Mouse (Mus musculus) c-Kit-positive CD71-positive TER-119-negative erythroid progenitor cells, embryonic 14.5 days (primary cell): ENCODE measurements around the gene Vangl1.

ENCODE experiments used
- DNase-seq: peaks from one replicate; pipeline ENCODE4 v3.0.0-alpha.2; 2013; ENCODE audit warnings: low read depth

The Vangl1 gene

GRCm38 (mm10) chr3:102198446-102198845, 6.0 kb downstream of the Vangl1 start:
- no peak for DNase-seq

GRCm38 (mm10) chr3:102197746-102198145, 6.7 kb downstream of the Vangl1 start:
- DNase-seq: no peak

GRCm38 (mm10) chr3:102197152-102197551, 7.3 kb downstream of the Vangl1 start:
- DNase-seq: no peak

- DNase-seq: no peak
These were observed 8.3 kb downstream of the Vangl1 start for GRCm38 (mm10) chr3:102196166-102196565.

- no peak for DNase-seq
These were observed 8.7 kb downstream of the Vangl1 start for GRCm38 (mm10) chr3:102195762-102196161.

GRCm38 (mm10) chr3:102194291-102195051, 10.0 kb downstream of the Vangl1 start:
- DNase-seq: no peak

- DNase-seq: no peak
These were observed 10.8 kb downstream of the Vangl1 start for GRCm38 (mm10) chr3:102193488-102194290.

DNA sequence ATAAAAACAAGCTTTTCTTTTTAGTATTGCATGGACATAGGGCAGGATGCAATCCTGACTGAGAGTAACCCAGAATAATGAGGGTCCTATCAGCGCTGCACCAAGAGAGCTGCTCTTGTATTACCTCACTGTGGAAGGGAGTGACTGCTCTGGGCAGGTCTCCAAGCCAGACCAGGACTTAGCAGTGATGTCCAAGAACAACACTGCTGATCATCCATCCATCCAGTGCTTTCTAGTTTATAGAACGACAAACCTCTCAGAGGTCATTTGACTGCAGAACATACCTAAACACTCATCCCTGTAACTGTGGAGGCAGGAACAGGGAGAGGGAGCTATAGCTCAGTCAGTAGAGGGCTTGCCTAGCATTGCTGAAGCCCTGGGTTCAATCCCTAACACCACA, 11.9 kb downstream of the Vangl1 start:
- DNase-seq: no peak

DNA sequence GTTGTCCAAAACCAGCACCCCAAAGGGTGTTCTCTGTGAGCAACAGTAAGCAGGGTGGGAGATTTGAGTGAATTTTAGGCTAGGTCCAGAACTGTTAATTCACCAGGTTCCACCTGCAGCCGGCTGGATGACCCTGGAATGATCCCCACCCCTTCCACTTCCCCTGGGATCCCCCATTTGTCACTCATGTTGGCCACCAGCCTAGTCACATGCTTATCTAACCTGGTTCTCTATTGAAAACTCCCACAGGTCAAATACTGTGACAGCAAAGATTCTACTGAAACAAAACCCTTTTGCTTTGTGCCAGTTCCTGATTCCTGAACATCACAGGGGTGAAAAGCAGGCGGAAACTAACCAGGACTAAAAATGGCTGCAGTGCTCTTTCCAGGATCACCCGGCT, 12.9 kb downstream of the Vangl1 start:
- no peak for DNase-seq

- DNase-seq: no peak
These were observed 13.9 kb downstream of the Vangl1 start for GRCm38 (mm10) chr3:102190642-102191041.

- no peak for DNase-seq
These were observed 14.5 kb downstream of the Vangl1 start for GRCm38 (mm10) chr3:102190015-102190414.

GRCm38 (mm10) chr3:102188972-102189371, 15.5 kb downstream of the Vangl1 start:
- no peak for DNase-seq

DNA sequence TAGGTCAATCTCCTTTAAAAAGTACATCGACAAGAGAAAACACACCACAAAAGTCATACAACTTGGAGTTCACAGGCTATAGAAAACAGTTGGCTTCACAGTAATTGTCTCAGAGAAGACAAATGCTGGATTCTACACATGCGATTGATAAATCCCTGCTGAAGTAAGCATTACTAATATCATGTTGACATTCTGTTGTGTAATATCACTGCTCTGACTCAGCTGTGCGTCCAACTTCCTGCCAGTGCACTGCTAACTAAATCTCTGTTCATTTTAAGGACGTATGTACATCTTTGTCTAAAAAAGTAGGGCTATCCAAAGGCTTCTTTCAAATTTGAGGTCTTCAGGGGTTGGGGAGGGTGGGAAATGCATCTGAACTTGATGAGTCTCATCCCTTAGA, 17.1 kb downstream of the Vangl1 start:
- no peak for DNase-seq

- no peak for DNase-seq
These were observed 19.8 kb downstream of the Vangl1 start for GRCm38 (mm10) chr3:102184721-102185120.

DNA sequence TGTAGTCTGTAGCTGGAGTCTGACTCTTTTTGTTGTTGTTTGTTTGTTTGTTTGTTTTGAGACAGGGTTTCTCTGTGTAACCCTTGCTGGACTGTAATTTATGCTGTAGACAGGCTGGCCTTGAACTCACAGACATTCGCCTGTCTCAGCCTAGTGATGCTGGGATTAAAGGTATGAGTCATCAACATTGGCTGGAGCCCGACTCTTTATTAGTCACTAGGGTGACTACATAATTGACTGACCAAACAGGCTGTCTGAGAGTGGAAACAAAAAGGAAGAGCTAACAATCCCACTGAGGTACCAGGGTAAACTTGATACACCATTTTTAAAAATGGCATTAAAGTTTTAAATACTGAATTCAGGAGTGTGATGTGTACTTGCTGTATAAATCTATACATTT, 21.9 kb downstream of the Vangl1 start:
- DNase-seq: no peak

GRCm38 (mm10) chr3:102181191-102181590, 23.3 kb downstream of the Vangl1 start:
- DNase-seq: no peak

DNA sequence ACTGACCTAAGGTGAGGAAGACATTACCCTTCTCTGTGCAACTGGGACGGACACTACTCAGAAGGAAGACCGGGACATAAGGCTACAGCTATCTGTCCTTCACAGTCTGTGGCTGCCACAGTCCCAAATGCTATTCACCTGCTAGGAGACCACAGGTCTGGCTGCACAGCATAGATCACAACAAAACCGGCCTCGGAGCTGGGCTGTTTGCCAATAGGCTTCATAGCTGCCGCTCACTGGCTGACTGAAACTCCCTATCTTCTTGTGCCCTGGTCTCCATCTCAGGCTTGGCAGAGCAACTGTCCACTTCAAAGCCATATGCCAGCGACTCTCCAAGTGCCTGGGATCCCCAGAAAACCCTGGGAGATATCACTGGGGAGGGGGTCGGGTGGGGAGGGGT, 23.7 kb downstream of the Vangl1 start:
- DNase-seq: no peak

DNA sequence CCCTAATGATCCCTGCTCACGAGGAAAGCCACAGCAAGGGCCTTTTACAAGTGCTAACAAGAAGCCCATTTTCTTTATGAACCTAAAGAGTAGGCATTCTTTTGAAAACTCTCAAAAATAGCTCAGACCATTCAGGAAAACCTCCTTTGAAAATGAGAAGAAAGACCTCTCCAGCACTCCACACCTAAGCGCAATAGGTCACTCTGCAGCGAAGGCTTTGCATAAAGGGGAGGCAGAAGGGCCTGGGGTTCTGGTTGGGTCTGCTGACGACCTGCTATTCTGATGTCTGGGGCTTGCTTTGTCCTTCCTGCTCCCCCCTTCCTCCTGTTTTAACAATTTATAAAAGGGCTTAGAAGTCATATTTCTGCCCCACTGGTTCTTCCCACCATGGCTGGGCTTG, 24.6 kb downstream of the Vangl1 start:
- no peak for DNase-seq

- DNase-seq: no peak
These were observed 26.5 kb downstream of the Vangl1 start for GRCm38 (mm10) chr3:102177837-102178615.

DNA sequence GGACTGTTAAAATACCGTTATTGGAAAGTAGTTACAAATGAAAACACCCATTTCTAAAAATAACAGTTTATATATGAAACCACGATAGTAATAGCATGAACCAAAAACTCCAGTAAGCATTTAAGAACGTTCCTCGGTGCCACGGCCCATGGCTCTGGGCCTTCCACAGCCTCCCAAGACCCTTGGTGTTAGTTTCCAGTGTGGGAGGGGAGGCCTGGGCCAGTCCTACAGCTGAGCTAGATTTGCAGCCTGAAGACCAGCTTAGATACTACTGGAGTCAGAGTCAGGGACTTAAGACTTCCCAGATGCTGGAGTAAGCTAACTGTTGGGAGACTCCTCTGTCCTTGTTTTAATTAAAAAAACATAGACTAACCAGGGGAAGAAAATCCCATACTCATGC, 28.4 kb downstream of the Vangl1 start:
- DNase-seq: no peak

GRCm38 (mm10) chr3:102175701-102176100, 28.8 kb downstream of the Vangl1 start:
- DNase-seq: no peak

DNA sequence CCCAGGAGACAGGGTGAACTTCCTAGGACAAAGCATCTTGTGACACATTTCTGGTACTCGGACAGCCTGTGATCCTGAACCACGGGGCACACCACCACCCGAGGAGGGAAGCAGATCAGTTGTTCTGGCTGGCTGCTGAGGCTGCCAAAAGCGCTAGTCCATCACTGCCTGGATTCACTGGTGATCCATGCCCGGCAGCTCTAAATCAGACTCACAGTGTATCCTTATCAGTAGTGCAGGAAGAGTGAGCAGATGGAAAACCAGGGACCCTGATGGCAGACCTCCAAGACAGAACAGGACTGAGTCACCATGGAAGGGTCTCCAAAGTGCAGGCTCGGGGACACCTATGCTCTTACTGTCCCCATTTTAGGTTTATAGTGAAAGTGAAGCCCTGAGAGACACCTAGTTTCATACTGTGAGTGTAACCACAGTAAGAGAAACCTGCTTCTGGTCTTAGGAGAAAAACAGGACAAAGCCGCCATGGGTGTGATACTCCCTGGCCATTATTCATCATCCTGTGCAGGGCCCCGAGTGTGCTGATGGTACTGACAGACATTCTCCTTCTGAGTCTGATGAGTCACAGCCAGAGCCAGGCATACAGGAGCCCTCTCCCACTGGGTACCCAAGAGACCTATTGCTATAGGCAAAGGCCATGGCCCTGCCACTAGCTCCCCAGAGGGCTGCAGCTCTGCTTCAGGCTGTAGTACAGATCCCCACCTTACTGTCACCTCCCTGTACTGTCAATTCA, 30.2 kb downstream of the Vangl1 start:
- DNase-seq: no peak
